16 mouse cellular contexts compared by ENCODE assay signal in genomic region chr8:92024133-92024532, GRCm38 (mm10).
A peak's percentile ranks its signal among the peaks of the same experiment; 100 is the strongest.
DNase-seq lines count a peak whose midpoint lies in the region; ATAC-seq and TF ChIP-seq lines count a peak whose summit lies in the region.
"Had no signal": no experiment of that assay in that cellular context is flagged by ENCODE, and none has a peak within 500 bp of the region (broad histone marks: within the 10 kb centered on the region; RNA-seq: fewer than 3 reads in every experiment).

No protein-coding gene starts in this region.

- no peak for DNase-seq in heart, postnatal 4 days
- DNase-seq in lung, embryonic 14.5 days: peak; percentile 26
- DNase-seq in lung, postnatal 4 days: no peak
- DNase-seq in R1 (ENCODE audit: low read depth, low spot score): peak; percentile 39
- no peak for DNase-seq in urinary bladder, postnatal 36 days (ENCODE audit: low spot score in 2 of 2)
- no peak for DNase-seq in layer of hippocampus, postnatal 36 days
- DNase-seq: adrenal gland, postnatal 10 days; B cell, adult 2 months; kidney, postnatal 25 days; thymus, postnatal 4 days had no signal

- ATAC-seq in heart, embryonic 11.5 days (replicated peaks; ENCODE audit: insufficient number of reproducible peaks, low FRiP score, low TSS enrichment): no peak
- ATAC-seq in lung, embryonic 14.5 days (ENCODE audit: insufficient read depth): no peak
- no peak for ATAC-seq in midbrain, embryonic 13.5 days
- ATAC-seq: inflammation-experienced regulatory T-cells, adult 6 months had no signal

- H3K27ac ChIP-seq in heart, embryonic 11.5 days (ENCODE audit: low read depth, low read length): no peak overlapping the region
- no peak overlapping the region for H3K27ac ChIP-seq in lung, embryonic 14.5 days (ENCODE audit: low read depth)
- H3K27ac ChIP-seq in midbrain, embryonic 13.5 days: no peak overlapping the region
- H3K27ac ChIP-seq: left cerebral cortex, adult 2 months; limb, embryonic 15.5 days; neural tube, embryonic 13.5 days had no signal

- WGBS in heart, embryonic 11.5 days (ENCODE audit: insufficient replicate concordance): 15% methylated on average over 8 of the region's 8 CpGs
- WGBS in lung, embryonic 14.5 days: 11% methylated on average over 8 of the region's 8 CpGs
- 8% methylated on average over 8 of the region's 8 CpGs for WGBS in midbrain, embryonic 13.5 days

- no peaks in the 10 kb centered on the region for H3K36me3 ChIP-seq in heart, embryonic 11.5 days (ENCODE audit: control insufficient read depth, insufficient read depth, low read length)
- H3K36me3 ChIP-seq in lung, embryonic 14.5 days (ENCODE audit: insufficient read depth): no peaks in the 10 kb centered on the region
- no peaks in the 10 kb centered on the region for H3K36me3 ChIP-seq in midbrain, embryonic 13.5 days
- H3K36me3 ChIP-seq: limb, embryonic 15.5 days; neural tube, embryonic 13.5 days had no signal

- H3K9me3 ChIP-seq in heart, embryonic 11.5 days (replicated peaks; ENCODE audit: control insufficient read depth, low read length): no peaks in the 10 kb centered on the region
- H3K9me3 ChIP-seq in lung, embryonic 14.5 days (ENCODE audit: low read depth, low read length): no peaks in the 10 kb centered on the region
- no peaks in the 10 kb centered on the region for H3K9me3 ChIP-seq in midbrain, embryonic 13.5 days
- H3K9me3 ChIP-seq: limb, embryonic 15.5 days; neural tube, embryonic 13.5 days had no signal

- no peak overlapping the region for H3K9ac ChIP-seq in heart, embryonic 11.5 days (ENCODE audit: low read depth, low read length)
- H3K9ac ChIP-seq in lung, embryonic 14.5 days: no peak overlapping the region
- 0 out of 2 replicates have a peak overlapping the region, but pooled peaks have one; percentile 29 for H3K9ac ChIP-seq in midbrain, embryonic 13.5 days (replicated peaks)
- H3K9ac ChIP-seq: limb, embryonic 15.5 days; neural tube, embryonic 13.5 days had no signal

- no peaks in the 10 kb centered on the region for H3K4me1 ChIP-seq in heart, embryonic 11.5 days (ENCODE audit: control insufficient read depth, insufficient read depth, low read length)
- H3K4me1 ChIP-seq in lung, embryonic 14.5 days (ENCODE audit: insufficient read depth): no peaks in the 10 kb centered on the region
- H3K4me1 ChIP-seq in midbrain, embryonic 13.5 days (replicated peaks): peaks cover 44% of the 10 kb centered on the region
- H3K4me1 ChIP-seq: limb, embryonic 15.5 days had no signal

- peaks cover 30% of the 10 kb centered on the region for H3K27me3 ChIP-seq in heart, embryonic 11.5 days (ENCODE audit: control insufficient read depth, insufficient read depth, low read length)
- peaks cover 30% of the 10 kb centered on the region for H3K27me3 ChIP-seq in lung, embryonic 14.5 days (ENCODE audit: insufficient read depth, low read length)
- H3K27me3 ChIP-seq in midbrain, embryonic 13.5 days: peaks cover 41% of the 10 kb centered on the region

- H3K4me2 ChIP-seq in heart, embryonic 11.5 days: peak overlapping the region; percentile 7; the same call in 1 of the 2 replicates
- H3K4me2 ChIP-seq in lung, embryonic 14.5 days: peak overlapping the region; percentile 29; the same call in 1 of the 2 replicates
- peak overlapping the region; percentile 22; the same call in 1 of the 2 replicates for H3K4me2 ChIP-seq in midbrain, embryonic 13.5 days (replicated peaks)
- H3K4me2 ChIP-seq: limb, embryonic 15.5 days; neural tube, embryonic 13.5 days had no signal

- no peak overlapping the region for H3K4me3 ChIP-seq in heart, embryonic 11.5 days (ENCODE audit: low read depth, low read length)
- H3K4me3 ChIP-seq in lung, embryonic 14.5 days (ENCODE audit: low read depth, low read length): no peak overlapping the region
- H3K4me3 ChIP-seq in midbrain, embryonic 13.5 days (replicated peaks): no peak overlapping the region
- H3K4me3 ChIP-seq: left cerebral cortex, adult 2 months; limb, embryonic 15.5 days; neural tube, embryonic 13.5 days had no signal

- TF ChIP-seq CTCF in lung, embryonic 14.5 days (IDR thresholded peaks at IDR 0.05; ENCODE audit: low read depth): no peak

Comparison
In these comparisons a context has a peak if more than half of its experiments do, and no peak if none do; other contexts are left out.
1. DNase-seq: peak in lung, embryonic 14.5 days (single experiment) and R1 (single experiment); none in heart, postnatal 4 days (single experiment), lung, postnatal 4 days (0 of 2), urinary bladder, postnatal 36 days (0 of 2) and layer of hippocampus, postnatal 36 days (0 of 2).
2. Peak in every context shown above with its lines, with median percentiles within 50 percentile points of each other: H3K4me2 ChIP-seq.